Mouse (Mus musculus): ENCODE measurements around the gene Arrdc5.

Arrdc5 gene

DNA sequence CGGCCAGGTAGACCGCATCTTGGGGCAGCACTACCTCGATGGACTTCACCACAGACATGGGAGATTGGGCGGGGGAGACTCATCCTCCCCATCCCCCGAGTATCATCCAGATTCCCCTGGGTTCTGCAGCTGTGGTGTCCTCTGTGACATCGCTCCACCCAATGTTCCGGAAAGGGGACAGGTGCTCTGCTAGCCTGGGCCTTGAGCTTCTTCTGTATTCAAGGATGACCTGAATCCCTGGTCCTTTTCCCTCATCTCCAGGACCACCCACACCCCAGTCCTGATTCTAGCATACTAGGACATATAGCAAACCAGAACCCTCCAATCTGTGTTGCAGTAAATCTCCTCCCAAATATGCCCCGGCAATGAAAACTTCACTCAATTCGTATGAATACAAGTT, at the start of gene Arrdc5:
Gene Arrdc5, minus strand, starts transcription at position 101 of the 400 bp plus-strand sequence.
- no peak for DNase-seq (ENCODE audit: low spot score in 2 of 2)

DNA sequence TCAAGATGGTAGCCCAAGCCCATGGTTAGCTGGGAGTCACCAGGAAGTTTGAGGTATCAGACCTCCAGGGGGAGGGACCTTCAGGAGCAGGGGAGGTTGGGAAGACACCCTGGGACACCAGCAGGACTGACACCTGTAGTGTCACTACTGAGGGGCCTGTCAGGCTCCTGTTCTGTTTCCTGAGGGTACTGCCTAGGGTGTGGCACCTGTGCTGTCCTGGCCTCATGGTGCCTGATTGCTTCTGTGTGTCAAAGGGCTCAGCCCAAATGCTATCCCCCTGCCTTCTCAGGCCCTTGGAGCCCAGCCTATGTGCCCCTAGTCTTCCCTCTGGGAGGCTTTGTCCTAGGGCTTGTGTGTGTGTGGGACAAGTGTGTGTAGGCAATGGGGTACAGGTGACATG, 48.5 kb upstream of the Arrdc5 start:
- DNase-seq (ENCODE audit: low spot score in 2 of 2) = no peak

DNA sequence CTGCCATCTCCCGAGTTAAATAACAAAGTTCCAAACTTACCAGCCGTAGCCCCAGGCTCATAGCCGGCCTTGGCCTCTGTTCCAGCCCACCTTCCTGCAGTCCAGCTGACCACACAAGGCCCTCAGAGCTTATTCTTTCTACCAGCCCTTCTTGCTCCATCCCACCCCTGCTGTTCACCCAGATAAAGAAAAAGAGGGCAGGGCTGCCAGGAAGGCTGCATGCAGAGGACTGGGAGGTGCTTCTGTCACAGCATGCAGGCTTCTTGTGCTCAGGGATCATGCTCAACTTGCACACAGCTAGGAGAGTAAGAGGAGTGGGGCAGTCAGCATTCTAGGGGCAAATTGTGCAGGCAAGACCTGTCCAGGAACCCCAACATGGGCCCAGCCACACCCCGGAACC, 48.0 kb upstream of the Arrdc5 start:
- no peak for DNase-seq (ENCODE audit: low spot score in 2 of 2)

DNA sequence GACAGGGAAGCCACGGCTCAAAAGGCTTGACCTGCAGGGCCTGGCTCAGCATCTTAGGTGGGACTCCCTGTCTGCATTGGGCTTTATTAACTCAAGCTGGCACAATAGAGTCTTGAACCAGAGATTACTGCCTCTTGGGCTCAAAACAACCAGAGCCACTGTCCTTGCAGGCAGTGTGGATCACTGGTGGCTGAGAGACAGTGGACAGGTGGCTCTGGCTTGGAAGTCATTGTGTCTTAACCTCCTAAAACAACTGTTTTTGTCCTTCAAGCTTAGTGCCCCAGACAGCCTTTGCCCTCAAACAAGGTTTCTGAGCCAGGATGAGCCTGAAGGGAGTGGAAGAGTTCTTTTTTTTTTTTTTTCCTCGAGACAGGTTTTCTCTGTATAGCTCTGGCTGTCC, 45.3 kb upstream of the Arrdc5 start:
- no peak for DNase-seq (ENCODE audit: low spot score in 2 of 2)

DNA sequence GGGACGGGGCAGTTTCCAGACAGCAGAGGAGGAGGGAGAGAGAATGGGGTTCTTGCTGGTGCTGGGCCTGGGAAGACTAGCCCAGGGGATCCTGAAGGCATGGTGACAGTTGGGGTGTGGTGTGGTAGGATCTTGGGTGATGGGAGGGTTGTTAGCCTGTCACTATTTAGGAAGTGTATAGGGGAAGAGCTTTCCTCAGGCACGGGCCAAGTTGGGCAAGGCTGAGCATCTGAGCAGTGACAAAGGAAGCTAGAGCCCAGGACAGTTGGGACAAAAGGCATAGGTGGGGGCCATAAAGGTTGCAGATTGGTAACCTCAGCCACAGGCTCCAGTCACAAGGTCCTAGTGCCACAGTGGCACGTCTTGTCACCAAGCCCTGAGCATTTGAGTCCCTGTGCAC, 43.4 kb upstream of the Arrdc5 start:
- DNase-seq (ENCODE audit: low spot score in 2 of 2) = no peak

DNA sequence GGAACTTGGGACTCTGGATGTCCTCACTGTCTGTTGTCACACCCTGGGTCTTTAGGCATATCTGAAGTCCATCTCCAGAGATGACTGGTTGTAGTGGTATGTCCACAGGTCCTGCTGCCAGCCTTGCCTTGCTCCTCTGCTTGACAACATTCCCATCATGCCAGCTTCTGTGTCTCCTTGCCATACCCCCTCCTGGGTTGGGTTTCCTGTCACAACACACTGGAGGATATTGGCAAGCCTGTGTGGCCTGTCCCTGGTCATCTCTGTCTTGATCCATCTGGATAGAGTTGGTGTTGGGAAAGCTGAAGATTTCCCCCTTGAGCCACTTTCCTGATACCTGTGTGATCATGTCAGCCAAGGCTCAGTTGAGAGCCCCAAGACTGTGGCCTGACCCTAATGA, 40.6 kb upstream of the Arrdc5 start:
- DNase-seq (ENCODE audit: low spot score in 2 of 2) = no peak

DNA sequence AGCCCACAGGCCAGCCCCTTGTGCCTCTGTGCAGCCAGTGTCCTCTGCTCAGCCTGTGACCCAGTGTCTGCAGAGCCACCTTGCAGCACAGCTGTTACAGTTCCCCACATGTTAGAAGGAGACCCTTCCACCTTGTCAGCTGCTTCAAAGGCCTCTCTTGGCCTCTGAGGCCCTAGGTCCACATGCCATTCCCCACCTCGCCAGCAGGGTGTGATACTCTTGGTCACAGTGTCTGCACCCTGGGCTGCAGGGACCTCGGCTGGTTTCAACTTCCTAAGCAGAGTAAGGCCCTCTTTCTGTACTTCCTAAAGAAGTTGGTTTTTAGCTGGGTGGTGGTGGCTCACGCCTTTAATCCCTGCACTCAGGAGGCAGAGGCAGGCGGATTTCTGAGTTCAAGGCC, 38.8 kb upstream of the Arrdc5 start:
- no peak for DNase-seq (ENCODE audit: low spot score in 2 of 2)

DNA sequence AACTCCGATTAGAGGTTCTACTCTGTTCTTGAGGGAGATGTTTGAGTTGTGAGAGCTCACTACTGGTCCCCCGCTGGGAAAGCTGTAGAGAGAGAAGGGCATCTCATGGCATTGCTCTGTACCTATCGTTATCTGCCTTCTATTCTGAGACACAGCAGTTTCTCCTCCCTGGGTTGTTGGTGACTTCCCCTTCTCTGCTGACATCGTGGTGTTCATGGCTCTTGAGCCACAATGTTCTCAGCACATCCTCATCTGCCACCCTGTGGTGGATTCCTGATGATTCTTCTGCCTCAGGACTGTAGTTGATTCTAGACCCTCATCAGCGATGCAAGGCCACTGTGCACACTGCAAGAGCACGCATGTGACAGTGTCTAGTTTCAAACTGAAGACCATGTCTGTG, 37.7 kb upstream of the Arrdc5 start:
- no peak for DNase-seq (ENCODE audit: low spot score in 2 of 2)

DNA sequence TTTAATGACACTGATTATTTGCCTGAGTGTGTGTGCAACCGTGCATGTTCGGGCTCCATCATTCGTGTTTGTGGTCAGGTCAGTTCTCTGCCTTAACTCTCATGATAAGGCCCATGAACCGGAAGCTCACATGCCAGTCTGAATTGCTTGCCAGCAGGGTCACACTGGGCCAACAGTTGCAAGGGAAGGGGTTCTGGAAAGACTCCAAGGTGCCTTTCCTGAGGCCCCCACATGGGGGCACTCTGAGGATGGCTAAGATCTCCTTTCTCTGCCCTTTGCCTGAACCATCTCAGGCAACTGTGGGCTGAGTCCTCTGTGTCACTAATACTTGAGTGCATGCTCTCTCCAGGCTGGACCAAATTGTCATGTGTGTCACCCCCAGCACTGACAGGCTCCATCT, 37.1 kb upstream of the Arrdc5 start:
- no peak for DNase-seq (ENCODE audit: low spot score in 2 of 2)

DNA sequence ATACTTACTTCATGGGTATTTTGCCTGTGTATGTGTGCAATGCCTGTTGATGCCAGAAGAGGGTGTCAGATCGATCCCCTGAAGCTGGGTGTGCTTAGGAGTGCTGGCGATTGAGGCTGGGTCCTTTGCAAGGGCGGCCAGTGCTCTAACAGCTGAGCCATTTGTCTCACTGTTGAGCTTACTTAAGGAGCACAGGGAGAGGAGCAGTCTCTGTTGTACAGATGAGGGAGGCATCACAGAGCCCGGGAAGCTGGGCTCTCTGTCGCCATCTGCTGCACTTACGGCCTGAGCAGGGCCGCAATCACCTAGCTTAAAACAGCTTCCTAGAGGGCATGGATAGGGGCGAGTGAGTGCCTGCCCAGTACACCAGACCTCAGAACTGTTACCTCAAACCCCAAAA, 32.9 kb upstream of the Arrdc5 start:
- DNase-seq (ENCODE audit: low spot score in 2 of 2) = no peak

DNA sequence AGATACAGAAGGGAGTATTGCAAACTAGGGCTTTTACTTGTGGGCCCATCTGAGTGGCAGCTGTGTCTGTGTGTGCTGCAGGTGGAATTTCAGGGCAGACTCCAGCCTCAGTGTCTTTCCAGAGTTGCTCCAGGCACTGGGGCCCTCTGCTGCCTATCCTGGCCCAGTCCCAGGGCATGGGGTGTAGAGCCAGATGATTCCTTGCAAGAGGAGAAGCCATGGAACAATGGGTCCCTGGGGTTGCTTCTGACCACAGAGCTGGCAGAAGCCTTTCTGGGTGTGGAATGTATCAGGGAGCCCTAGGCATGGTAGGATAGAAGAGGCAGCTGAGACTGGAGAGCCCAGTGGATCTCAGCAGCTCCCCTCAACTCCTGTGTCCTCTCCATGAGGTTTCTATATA, 31.2 kb upstream of the Arrdc5 start:
- no peak for DNase-seq (ENCODE audit: low spot score in 2 of 2)

DNA sequence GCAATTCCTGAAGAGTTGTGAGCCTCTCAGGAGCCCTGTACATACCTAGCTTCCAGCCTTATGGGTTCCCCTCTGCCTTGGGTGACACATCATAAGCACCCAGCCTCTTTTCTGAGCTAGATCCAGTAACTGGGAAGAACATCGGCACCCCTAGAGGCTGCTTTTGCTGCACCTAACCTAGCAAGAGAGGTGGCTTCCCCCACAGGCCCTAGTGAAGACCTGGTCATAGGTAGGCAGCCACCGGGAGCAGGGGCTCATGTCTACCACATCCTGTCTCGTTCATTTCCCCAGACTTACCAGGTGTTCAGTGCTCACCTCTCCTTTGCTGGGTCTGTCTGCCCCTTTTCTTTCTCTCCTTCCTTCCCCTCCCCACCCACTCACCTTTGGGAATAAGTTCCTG, 30.3 kb upstream of the Arrdc5 start:
- no peak for DNase-seq (ENCODE audit: low spot score in 2 of 2)

DNA sequence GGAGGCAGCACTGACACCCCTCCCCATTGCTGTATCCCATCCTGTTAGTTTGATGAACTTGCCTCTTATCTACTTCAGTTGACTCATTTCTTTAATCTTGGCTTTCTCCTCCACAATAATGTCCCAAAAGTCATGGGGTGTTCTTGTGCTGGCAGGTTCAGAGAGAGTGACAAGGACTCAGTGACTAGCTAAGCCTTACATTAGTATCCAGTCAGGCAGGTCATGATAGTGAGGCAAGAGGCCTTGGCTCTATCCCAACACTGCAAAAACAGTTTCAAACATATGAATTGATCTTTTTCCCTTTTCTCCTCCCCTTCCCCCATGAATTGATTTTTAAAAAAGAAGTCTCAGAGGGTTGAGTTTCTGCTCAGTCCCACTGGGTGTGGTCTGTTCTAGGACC, 29.2 kb upstream of the Arrdc5 start:
- no peak for DNase-seq (ENCODE audit: low spot score in 2 of 2)

DNA sequence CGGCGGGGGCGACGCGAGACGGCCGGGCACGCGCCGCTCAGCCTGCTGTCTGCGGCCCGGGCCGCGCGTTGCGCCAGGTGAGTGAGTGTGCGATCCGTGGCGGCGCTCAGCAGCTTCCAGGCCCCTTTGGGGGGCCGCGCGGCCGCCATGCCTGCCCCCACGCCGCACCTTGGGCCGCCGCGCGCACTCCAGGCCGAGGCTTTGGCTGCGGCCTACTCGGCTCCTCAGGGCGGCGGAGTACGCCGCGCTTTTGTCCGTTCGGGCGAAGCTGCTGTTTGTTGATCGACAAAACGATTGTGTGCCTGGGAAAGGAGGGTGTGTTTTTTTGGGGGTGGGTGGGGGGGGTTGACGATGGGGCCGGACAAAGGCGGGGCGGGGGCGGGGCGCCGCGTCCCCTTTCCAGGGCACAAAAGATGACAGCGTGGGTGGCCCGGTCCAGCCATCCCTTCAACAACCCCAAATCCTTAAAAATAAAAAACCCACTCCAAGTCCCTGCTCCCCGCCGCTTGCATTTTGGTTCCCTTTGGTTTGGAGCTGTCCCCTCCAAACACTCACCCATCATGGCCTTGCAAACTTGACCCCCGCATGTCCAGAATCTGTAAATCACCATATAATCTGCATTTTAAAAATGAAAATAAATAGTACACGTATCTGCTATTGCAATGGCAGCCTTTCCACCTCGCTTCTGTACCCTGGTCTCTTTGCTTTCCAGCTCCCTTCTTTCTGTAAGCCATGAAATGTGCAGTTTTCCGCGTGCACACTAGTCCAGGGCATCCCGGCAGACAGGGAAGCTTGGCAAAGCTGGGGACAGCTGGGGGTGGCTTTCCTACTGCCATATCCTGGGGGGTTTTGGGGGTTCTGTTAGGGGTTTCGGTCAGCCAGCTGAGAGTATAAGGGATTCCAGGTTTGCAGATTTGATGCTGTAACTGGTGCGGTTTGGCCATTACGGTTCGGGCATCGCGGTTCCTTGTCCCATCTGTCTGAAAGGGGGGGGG, 26.4 kb upstream of the Arrdc5 start:
- no peak for DNase-seq (ENCODE audit: low spot score in 2 of 2)

DNA sequence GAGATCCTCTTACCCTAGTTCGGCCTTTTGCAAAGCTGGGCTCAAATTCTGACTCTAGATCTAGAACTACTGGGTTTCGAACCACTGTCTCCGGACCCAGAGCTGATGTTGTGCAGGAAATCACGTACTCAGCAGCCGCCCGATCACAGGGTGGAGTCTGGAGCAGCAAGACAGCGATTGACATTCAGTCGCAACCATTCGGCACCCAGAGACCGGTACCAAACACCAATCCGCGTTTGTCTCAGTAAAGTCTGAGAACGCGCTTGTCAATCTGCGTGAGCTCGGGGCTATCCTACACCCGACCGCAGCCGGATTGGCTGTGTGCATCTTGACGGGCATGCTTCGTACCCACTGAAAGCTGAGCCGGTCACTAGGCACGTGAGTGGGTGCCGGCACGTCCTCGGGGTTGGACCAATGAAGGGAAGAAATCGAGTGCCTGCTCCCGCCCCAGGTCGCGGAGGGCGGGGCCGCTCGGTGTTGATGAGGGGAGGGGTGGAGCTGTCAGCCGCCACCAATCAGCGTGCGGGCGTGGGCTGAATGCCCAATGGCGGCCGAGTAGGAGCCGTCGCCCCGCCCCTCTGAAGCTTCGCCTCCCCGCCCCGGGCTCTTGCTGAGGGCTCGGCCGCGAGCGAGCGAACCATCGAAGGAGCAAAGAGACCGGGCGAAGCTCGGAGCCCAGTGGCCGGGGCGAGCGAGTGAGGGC, 25.5 kb upstream of the Arrdc5 start, which contains the start of gene Kdm4b:
Gene Kdm4b, plus strand, starts transcription at position 613 of the 703 bp plus-strand sequence.
- peak; percentile 99 to 100 for DNase-seq (ENCODE audit: low spot score in 2 of 2)

DNA sequence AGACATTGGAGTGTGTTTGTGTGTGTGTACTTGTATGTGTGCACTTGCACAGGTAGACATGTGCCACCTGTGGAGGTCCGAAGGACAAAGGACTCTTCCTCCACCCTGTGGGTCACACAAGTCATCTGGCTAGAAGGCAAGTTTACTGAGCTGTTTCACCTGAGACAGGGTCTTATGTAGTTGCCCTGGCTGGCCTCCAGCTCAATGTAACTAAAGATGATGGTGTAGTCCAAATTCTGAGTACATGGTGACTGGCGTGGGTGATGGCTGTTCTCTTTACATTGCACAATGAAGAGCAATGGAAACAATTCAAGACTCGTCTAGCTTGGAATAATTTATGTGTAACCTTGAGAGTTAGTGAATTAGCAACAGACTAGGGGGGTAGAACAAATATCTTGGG, 24.3 kb upstream of the Arrdc5 start:
- no peak for DNase-seq (ENCODE audit: low spot score in 2 of 2)

DNA sequence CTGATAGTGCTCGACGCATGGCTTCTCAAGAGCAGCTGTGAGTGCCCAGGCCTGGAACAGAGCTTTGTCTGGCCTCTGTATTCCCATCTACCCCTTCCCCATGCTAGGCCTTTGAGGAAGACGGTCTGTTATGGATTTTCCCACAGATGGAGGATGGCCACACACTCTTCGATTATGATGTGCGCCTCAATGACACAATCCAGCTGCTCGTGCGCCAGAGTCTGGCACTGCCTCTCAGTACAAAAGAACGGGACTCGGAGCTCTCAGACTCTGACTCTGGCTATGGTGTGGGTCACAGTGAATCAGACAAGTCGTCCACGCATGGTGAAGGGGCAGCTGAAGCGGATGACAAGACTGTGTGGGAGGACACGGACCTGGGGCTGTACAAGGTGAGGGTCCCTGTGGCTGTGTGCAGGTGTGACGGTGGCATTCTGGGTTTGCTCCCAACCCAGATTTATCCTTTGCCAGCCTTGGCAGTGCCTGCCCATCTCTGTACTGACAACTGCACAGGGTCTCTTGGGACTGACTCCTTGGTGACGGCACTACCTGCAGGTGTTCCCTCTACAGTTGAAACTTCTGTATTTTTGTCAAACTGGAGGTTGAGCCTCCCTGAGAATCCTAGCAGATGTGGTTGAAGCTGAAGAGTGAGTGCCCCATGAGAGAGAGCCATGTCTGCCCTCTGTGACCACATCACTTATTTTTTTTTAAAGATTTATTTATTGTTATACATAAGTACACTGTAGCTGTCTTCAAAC, 9.3 kb upstream of the Arrdc5 start:
- no peak for DNase-seq (ENCODE audit: low spot score in 2 of 2)

DNA sequence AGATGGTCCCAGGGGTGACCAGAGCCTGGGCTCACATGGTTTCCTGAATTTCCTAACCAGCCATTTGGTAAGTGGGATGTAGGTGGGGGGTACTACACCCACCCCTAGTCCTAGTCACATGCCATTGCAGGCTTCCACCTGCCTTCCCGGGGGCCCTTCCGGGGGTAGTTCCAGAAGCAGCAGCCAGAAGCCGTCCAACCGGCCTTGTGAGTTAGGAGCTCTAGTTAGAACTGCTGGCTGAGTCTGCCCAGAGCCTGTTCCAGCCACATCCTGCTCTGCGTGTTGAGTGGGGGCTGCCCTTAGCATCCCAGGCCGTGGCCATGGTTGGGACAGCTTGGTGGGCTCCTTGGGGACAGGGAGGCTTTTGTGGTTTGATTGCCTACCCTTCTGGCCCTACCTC, 8.0 kb upstream of the Arrdc5 start:
- no peak for DNase-seq (ENCODE audit: low spot score in 2 of 2)

DNA sequence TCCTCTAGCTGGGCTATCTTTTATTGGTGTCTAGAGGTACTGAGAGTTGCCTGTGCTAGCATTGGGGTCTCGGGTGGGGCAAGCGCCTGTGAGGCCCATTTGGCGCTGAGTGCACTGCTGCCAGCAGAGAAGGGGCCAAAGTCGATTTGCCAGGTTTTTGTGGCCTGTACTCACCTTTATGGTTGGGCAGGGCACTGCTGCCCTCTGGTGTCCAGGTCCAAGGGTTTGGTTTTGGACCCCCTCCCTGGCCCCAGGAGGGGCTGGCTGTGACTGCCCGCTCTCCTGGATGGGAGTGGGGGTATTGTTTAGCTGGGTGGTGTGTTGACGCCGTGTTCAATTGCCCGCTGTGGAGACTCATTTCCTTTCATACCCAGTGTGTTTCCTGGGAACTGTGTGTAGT, 5.7 kb upstream of the Arrdc5 start:
- DNase-seq (ENCODE audit: low spot score in 2 of 2) = no peak

DNA sequence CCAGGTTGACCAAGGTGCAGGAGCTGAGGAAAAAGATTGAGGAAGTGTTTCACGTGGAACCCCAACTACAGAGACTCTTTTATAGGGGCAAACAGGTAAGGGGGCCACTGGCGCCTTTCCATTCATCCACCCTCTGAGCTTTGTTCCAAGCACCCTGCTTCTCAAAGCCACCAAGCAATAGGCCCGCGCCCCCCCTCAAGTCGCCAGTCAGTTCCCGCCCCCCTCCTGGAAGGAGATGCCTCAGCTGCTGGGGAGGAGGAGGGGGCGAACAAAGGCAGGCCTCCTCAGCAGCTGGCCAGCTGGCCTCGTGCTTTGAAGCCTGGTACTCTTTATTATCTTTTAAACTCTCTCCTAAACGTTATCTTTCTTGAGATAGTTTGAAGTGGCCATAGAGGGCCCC, 5.1 kb upstream of the Arrdc5 start:
- no peak for DNase-seq (ENCODE audit: low spot score in 2 of 2)

DNA sequence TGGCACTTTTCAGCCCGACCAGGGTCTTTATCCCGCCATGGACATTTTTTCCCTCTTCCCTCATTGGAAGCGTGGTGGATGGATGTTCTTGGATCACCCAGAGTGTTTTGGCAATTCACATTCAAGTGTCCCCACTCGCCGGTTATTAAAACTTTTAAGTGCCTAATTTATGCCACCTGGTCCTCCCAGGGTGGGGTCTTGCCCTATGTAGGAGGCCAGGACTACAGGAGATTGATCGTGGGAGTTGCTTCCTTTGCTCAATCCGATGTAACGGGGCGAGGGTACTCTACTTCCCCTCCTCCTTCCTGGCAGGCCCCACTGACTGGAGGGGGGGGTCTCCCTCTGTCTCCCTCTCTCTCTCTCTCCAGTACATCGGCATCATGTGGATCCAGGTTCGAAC, 4.6 kb upstream of the Arrdc5 start:
- DNase-seq (ENCODE audit: low spot score in 2 of 2) = no peak

DNA sequence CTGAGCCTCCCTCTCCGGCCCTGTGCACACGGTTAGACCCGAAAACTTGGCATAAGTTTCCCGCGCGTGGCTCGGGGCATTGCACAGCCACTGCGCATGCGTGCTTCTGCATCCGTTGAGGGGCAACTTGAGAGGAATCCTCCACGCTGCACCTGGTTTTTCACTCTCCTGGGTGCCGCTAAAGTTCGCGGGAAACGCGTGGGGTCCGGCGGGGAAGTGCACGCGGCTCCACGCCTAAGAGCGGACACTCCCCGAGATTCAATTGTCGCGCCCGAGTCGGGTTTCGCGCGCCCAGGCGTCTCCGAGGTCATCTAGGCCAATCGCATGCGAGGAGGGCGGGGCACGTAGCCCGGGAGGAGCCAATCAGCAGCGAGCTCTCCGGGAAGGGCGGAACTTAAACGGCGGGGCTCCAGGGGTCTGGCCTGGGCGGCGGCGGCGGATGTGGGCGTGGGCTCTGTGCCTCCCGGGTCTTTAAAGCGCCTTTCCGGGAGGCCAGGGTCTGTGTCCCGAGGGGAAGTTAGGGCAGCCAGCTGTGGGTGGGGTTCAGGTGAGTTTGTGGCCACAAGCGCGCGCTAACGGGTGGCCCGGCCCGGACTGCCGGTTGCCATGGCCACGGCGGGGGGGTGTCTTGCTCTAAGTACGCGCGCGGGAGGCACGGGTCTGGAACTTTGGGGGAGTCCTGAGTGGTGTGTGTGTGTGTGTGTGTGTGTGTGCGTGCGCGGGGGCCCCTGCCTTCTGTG, 3.9 kb upstream of the Arrdc5 start:
- DNase-seq (ENCODE audit: low spot score in 2 of 2) = peak; percentile 86 to 87

Data from right cerebral cortex, postnatal 36 days (tissue).